Mouse (Mus musculus): ENCODE measurements around the gene Cdc20b.
"Not testable (repeated sequence)": the region's sequence is repeated elsewhere in the genome, so short reads cannot be mapped to it uniquely, and the experiment has no call there.

The Cdc20b gene

DNA sequence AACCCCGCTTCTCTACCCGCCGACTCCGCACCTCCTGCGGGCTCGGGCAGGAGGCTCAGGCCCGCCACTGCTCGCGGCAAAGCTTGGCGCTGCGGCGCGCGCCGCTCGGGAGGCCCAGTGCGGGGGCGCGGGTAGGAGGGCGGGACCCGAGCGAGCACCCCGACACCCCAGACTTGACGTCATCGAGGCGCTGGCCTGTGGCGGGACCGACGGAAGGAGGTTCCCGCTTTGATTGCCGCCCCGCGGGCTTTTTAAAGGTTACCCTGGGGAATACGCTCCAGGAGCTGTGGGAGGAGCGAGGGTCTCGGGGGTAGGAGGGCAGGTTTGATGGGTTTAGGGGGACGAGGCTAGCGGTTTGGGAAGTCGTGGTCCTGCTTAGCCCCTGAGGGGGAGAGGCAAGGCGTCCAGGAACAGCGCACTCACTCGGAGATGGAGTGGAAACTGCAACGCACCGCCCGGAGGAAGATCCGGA, at the start of gene Cdc20b:
Gene Cdc20b, plus strand, starts transcription at position 162 of the 472 bp plus-strand sequence.
- peak; percentile 21 to 22 for DNase-seq (ENCODE audit: low spot score in 2 of 2)

DNA sequence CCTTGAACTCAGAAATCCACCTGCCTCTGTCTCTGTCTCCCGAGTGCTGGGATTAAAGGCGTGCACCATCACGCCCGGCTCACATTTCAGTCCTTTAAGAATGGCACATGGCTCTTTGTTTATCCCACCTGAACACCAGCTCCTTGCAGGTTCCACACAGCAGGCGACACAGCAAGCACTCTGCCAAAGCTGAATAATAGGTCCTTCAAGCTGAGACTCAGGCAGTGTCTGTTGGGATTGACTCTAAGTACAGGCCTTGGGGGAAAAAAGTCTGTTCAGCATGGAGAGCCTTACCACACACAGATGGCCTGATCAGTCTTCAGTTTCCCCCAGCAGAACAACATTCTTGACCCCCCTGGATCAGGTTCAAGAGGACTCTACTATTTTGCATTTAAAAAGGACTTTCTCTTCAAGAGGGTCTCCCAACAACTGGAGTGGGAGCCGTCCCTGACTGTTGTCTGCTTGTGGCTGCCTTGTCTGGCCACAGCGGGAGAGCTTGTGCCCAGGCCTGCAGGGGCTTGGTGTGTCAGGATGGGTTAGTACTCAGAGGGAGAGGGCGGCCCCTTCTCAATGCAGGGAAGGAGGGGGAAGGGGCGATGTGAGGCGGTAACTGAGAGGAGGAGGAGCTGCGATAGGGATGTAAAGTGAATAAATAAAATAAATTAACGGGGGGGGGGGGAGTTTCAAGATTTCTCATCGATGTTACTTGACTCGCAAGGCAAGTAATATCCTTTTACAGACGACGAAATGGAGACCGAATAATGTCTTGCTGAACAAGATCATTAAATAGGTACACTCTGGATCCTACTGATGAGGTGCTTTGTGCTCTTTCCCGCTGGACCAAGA, 49.1 kb upstream of the Cdc20b start:
- DNase-seq (ENCODE audit: low spot score in 2 of 2) = no peak

- no peak for DNase-seq (ENCODE audit: low spot score in 2 of 2)
These were observed 48.4 kb upstream of the Cdc20b start for GRCm38 (mm10) chr13:112986451-112986950.

- peak; percentile 51 to 62 for DNase-seq (ENCODE audit: low spot score in 2 of 2)
These were observed 47.4 kb upstream of the Cdc20b start, which contains the start of gene Ccno for GRCm38 (mm10) chr13:112987532-112987943. TSS of gene Ccno (plus strand) at chr13:112987802.

- no peak for DNase-seq (ENCODE audit: low spot score in 2 of 2)
These were observed 46.9 kb upstream of the Cdc20b start for GRCm38 (mm10) chr13:112987991-112988390.

DNA sequence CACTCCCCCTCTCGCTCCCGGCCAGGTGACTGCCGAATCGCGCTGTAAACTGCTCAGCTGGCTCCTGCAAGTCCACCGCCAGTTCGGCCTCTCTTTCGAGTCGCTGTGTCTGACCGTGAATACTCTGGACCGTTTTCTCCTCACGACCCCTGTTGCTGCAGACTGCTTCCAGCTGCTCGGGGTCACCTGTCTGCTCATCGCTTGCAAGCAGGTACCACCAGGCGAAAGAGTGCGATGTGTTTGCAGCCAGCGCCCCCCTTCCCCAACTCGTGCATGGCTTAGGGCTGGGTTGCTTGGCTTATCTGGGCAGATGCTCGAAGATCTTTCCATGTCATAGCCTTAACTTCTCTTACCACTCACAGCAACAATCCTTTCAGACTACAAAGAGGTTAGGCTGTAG, 46.0 kb upstream of the Cdc20b start:
- no peak for DNase-seq (ENCODE audit: low spot score in 2 of 2)

GRCm38 (mm10) chr13:112989541-112989940, 45.4 kb upstream of the Cdc20b start:
- no peak for DNase-seq (ENCODE audit: low spot score in 2 of 2)

DNA sequence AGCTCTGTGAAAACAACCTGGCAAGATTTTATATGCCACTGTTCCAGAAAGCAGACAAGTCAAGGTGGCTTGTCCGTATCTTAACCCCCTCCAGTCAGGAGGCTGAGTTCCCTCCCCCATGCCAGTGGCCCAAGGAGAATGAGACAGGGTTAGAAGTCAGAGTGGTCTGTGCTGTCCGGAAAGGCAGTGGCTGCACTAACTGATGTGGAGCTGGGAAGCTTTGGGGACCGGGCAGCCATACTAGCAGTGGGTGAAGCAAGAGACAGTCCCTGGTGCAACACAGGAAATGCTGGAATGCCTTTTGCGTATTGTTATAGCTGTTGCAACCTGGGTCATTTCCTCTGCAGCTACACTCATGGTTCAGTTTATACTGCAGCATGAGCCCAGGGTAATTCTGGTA, 44.6 kb upstream of the Cdc20b start:
- no peak for DNase-seq (ENCODE audit: low spot score in 2 of 2)

GRCm38 (mm10) chr13:112993531-112994152, 41.3 kb upstream of the Cdc20b start, which contains the start of gene Mcidas:
TSS of gene Mcidas (plus strand) at chr13:112993845.
- DNase-seq (ENCODE audit: low spot score in 2 of 2) = no peak

GRCm38 (mm10) chr13:112994191-112994590, 40.7 kb upstream of the Cdc20b start:
- DNase-seq (ENCODE audit: low spot score in 2 of 2) = peak; percentile 19 to 40

DNA sequence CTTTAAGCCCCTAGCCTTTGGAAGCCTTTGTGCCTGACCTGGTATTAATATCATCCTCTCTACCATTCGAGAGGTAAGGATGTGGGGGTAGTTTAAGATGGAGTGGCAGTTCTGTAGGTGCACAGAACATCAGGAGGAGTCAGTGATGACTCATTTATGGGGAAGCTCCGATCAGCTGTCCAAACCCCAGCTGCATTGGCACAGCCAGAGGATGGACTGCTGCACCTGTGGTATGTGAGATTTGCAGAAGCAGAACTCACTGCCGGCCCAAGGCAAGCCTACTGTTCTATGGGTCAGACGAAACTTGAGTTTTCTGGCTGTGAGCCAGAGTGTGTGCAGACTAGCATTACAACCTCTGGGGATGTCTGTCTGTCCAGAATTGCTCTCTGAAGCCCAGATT, 38.5 kb upstream of the Cdc20b start:
- DNase-seq (ENCODE audit: low spot score in 2 of 2) = no peak

DNA sequence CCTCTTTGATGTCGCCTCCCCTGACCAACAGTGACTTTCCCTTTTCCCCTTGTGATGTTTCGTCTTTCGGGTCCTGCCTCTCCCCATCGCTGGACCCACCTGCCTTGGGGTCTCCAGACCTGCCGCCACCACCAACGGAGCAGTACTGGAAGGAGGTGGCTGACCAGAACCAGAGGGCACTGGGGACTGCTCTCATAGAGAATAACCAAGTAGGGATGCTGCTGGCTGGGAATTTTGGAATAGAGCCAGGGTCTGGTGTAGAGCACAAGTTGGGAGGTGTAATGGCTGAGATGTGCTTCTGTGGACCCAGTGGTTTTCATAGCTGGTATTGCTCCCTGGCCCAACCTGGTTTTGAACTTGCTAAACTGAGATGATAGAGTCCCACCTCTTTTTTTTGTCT, 37.5 kb upstream of the Cdc20b start:
- no peak for DNase-seq (ENCODE audit: low spot score in 2 of 2)

DNA sequence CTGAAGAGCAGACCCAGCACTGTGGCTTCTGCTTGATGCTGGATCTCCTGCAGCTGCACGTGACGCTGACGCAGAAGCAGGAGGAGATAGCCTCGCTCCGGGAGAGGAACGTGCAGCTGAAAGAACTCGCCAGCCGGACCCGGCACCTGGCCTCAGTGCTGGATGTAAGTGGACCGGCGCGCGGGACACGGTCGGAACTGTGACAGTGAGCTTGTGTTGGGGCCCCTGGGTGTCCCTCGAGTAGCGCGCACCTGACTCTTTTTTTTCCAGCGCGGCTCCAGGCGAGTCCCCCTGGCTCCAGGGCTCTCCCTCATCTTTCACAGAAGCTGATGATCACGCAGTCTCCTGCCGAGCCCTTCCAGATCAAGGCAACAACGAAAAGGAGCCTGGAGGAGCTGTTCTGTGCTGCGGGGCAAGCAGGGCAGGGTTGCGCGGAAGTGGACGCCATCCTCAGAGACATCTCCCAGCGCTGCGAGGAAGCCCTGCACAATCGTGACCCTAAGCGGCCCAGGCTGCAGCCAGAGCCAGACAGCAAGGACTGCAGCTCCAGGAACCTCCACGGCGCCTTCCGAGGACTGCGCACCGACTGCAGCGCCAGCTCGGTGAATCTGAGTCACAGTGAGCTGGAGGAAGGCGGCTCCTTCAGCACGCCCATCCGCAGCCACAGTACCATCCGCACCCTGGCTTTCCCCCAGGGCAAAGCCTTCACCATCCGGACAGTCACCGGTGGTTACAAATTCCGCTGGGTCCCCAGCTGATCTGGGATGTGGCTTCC, 36.3 kb upstream of the Cdc20b start:
- no peak for DNase-seq (ENCODE audit: low spot score in 2 of 2)

- DNase-seq (ENCODE audit: low spot score in 2 of 2) = no peak
These were observed 34.8 kb upstream of the Cdc20b start for GRCm38 (mm10) chr13:113000090-113000489.

DNA sequence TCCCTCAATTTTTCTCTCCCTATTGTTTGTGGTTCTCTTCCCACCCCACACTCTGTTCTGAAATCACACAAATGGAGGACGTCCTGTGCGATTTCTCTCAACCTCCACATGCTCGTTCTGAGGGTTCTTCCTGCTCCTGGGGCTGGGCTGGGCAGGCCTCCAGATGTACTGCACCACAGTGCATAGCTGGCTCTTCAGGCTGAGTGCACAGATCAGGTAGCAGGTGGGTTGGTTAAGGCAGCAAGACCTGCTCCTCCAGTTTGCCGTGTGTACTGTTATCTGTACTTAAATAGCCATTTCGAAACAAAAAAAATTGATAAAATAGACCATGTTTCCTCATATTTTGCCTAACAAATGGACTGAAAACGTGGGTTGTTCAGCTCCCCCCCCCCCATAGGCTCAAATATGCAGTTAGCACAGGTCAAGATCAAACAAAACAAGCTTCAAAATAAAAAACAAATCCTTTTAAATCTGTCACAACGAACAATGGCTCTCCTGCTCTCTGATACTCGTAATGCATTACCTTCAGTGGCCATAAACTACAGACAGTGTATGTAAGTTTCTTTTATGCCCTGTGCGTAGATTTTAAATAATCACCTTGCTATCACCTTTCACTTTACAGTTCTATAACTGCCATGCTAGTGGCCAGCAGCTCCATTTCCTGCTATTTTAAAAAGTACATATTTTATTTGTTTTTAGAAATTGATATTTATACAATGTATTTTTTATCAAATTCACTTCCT, 34.2 kb upstream of the Cdc20b start:
- DNase-seq (ENCODE audit: low spot score in 2 of 2) = no peak

GRCm38 (mm10) chr13:113012683-113013082, 22.2 kb upstream of the Cdc20b start:
- no peak for DNase-seq (ENCODE audit: low spot score in 2 of 2)

DNA sequence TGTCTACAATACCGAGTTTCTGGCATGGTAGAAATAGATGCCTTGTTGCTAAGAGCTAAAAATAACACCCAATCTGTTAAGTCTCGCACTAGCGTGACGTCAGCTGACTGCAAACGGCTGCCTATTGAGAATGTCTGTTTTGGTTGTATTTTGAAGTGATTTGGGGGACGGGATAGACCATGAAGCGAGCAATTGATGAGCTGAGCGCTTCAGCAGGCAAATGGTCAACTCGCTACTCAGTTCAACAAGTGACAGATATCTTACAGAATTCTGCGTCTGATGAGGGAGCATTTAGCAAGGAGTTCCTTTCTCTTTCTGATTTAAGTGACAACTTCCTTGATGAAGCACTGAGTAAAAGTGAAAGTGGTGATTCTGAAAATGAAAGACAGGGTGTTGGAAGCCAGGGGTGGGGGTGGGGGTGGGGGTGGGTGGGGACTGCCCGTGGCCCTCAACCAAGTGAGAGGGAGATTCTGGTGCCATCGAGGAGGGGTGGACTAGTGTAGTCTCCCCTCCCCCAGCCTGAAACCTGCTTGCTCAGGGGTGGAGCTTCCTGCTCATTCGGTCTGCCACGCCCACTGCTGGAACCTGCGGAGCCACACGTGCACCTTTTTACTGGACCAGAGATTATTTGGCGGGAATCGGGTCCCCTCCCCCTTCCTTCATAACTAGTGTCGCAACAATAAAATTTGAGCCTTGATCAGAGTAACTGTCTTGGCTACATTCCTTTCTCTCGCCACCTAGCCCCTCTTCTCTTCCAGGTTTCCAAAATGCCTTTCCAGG, 21.5 kb upstream of the Cdc20b start:
- DNase-seq (ENCODE audit: low spot score in 2 of 2) = not testable (repeated sequence)

- DNase-seq (ENCODE audit: low spot score in 2 of 2) = no peak
These were observed 13.4 kb upstream of the Cdc20b start for GRCm38 (mm10) chr13:113021521-113021920.

DNA sequence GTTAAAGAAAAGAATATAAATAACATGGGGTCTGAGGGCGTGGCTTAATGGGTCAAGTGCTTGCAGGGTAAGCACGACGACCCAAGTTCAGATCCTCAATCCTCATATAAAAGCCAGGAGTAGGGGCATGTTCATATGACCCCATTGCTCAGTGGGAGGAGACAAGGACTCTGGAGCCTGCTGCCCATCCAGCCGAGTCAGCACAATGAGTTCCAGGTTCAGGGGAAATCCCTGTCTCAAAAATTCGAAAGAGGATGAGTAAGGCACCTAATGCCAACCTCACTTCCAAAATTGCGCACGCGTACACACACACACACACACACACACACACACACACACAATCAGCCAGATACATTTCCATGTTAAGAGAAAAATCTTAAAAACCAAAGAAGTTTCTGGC, 12.4 kb upstream of the Cdc20b start:
- DNase-seq (ENCODE audit: low spot score in 2 of 2) = no peak

Measured in spleen, postnatal 14 days (tissue).